Mouse (Mus musculus) limb, embryonic 14.5 days (tissue): ENCODE measurements around the gene Flt1. TPM values are rescaled to one million over a fixed set of nuclear protein-coding genes. Genes with fewer than 3 reads are reported as not detected.

Source experiments
- ATAC-seq: fragments of 200-750 bp; cut with Nextera tagmentation; 2 replicates; pipeline ENCODE4 v1.8.0; 2017; ENCODE audit warnings: low read depth, moderate number of reproducible peaks, moderate TSS enrichment; ENCODE audit not compliant: low FRiP score
- DNase-seq: peaks from one replicate; pipeline ENCODE4 v3.0.0-alpha.2; 2015; ENCODE audit warnings: low spot score
- H3K27ac ChIP-seq: fragments of 300-500 bp; sonication (generic); replicated peaks from 2 replicates; pipeline ENCODE4 v1.5.1; 2014; ENCODE audit warnings: low read depth, mild to moderate bottlenecking, low read length, moderate library complexity, mixed read lengths
- H3K27me3 ChIP-seq: fragments of 300-500 bp; sonication (generic); 2 replicates; pipeline ENCODE4 v1.6.1; 2014; ENCODE audit warnings: low read length, mixed read lengths; ENCODE audit not compliant: control insufficient read depth, insufficient read depth
- H3K36me3 ChIP-seq: fragments of 300-500 bp; sonication (generic); 2 replicates; pipeline ENCODE4 v1.6.1; 2014; ENCODE audit warnings: mild to moderate bottlenecking, low read length, moderate library complexity, mixed read lengths; ENCODE audit not compliant: control insufficient read depth, insufficient read depth
- H3K4me1 ChIP-seq: fragments of 300-500 bp; sonication (generic); 2 replicates; pipeline ENCODE4 v1.6.1; 2014; ENCODE audit warnings: antibody characterized with exemption, low read length, mixed read lengths; ENCODE audit not compliant: control insufficient read depth, insufficient read depth
- H3K4me2 ChIP-seq: fragments of 300-500 bp; sonication (generic); replicated peaks from 2 replicates; pipeline ENCODE4 v1.6.1; 2014; ENCODE audit warnings: low read depth, mild to moderate bottlenecking, low read length, moderate library complexity; ENCODE audit not compliant: severe bottlenecking
- H3K4me3 ChIP-seq: fragments of 300-500 bp; sonication (generic); replicated peaks from 2 replicates; pipeline ENCODE4 v1.5.1; 2014; ENCODE audit warnings: low read length
- H3K9ac ChIP-seq: fragments of 300-500 bp; sonication (generic); 2 replicates; pipeline ENCODE4 v1.6.1; 2014; ENCODE audit warnings: mild to moderate bottlenecking, low read depth, low read length, moderate library complexity; ENCODE audit not compliant: severe bottlenecking
- H3K9me3 ChIP-seq: fragments of 300-500 bp; sonication (generic); 2 replicates; pipeline ENCODE4 v1.6.1; 2016; ENCODE audit warnings: low read length; ENCODE audit not compliant: control insufficient read depth
- POLR2A ChIP-seq: fragments of 200-500 bp; IDR thresholded peaks from 2 replicates; pipeline ENCODE4 v1.8.0; 2012; ENCODE audit warnings: inconsistent platforms, mild to moderate bottlenecking, moderate library complexity, borderline replicate concordance; ENCODE audit not compliant: insufficient read depth, insufficient read length; ENCODE audit errors: extremely low read depth
- WGBS: fragments of 180-500 bp; shearing (Covaris S2); extraction: QIAGEN DNeasy Blood & Tissue Kit; methylation state at CpG from one replicate; pipeline ENCODE4 v1.1.7; 2014; 5-methylcytosine and 5-hydroxymethylcytosine counted together
- polyA plus RNA-seq, 2 experiments: library from polyadenylated mRNA; depleted of rRNA in 1 of 2; stranded (reverse) in 1 of 2; unstranded in 1 of 2; fragments of >200 nt; fragmentation: Nextera tagmentation in 1 of 2; extraction: Ambion mirVana in 1 of 2; gene quantifications; 2 replicates each; pipeline versions ENCODE4 v1.2.1 to v1.2.3; 2012 to 2014

Flt1 gene
- polyA plus RNA-seq, 2 experiments = 6.3 to 12.3 TPM

GRCm38 (mm10) chr5:147634016-147634415 lies 91.8 kb downstream of the Flt1 start:
- DNase-seq (no peak), ATAC-seq (no peak)
- Histone ChIP-seq H3K4me1 (no peaks in the 10 kb centered on the region), H3K4me2 (no peak overlapping the region), H3K27ac (no peak overlapping the region), H3K36me3 (no peaks in the 10 kb centered on the region), H3K4me3 (no peak overlapping the region), H3K27me3 (no peaks in the 10 kb centered on the region), H3K9ac (no peak overlapping the region), H3K9me3 (no peaks in the 10 kb centered on the region)
- 33% methylated on average over 10 of the region's 11 CpGs for WGBS
- no peak for TF ChIP-seq POLR2A

DNA sequence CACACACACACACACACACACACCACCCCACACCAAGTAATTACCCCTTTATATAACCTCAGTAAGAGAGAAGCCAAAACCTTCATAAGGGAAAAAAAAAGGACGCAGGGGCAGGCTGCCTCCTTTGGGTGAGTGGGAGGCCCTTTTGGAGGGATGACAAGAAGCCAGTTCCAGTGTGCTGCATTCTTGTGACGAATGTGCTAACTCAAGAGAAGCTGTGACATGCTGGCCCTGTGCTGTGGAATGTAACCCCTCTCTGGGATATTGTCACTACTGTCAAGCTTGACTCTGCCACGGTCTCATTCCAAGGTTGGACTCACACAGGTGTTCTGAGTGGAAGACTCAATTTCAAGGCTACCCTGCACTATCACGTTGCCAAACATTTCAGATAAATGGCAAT lies 93.1 kb downstream of the Flt1 start:
- 79% methylated on average over 4 of the region's 4 CpGs for WGBS

DNA sequence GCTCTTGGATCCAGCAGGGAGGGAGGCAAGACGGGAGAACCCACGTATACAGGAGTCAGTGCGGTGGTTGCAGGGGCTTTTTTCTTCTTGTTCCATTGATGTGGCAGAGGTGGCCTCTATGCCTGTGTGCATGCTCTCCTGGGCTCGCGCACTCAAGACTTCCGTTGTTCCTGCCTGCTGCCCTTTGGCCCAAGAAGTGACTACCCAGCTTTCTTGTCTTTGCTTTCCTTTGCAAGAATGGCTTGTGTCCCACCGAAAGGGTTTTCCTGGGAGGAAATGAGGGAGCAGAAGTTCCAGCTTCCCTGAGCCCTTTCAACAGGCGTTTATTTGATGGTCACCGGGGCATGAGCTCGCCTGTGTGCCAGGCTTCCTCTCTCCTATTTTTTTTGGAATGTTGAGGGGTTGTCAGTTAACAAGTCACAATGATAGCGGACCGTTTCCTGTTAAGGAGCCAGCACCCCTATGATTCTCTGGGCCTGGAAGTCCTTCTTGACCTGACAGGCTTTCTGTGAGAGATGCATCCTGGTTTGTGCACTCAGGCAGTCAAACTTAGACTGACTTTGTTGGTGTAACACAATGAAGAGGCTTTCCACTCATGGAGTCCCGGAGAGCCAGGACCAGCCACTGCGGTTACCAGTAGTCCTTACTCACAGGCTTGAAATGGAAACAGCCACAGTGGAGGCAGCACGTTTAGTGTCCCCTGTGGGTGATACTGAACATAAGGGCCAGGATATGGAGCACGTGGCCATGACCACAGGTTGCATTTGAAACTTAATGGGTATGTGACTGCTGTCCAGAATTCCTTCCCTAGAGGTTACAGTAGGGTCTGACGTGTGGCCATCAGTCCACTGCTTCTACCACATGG lies 95.2 kb downstream of the Flt1 start:
- TF ChIP-seq POLR2A = no peak

More for the DNA sequence above, 93.1 kb downstream of the Flt1 start:
- H3K36me3 ChIP-seq = no peaks in the 10 kb centered on the region
- H3K9ac ChIP-seq = no peak overlapping the region
- no peaks in the 10 kb centered on the region for H3K9me3 ChIP-seq
- ATAC-seq (no peak), DNase-seq (no peak)
- H3K4me1 ChIP-seq = no peaks in the 10 kb centered on the region
- H3K4me3 ChIP-seq = no peak overlapping the region
- TF ChIP-seq POLR2A = no peak
- no peak overlapping the region for H3K27ac ChIP-seq
- H3K4me2 ChIP-seq = no peak overlapping the region
- no peaks in the 10 kb centered on the region for H3K27me3 ChIP-seq

DNA sequence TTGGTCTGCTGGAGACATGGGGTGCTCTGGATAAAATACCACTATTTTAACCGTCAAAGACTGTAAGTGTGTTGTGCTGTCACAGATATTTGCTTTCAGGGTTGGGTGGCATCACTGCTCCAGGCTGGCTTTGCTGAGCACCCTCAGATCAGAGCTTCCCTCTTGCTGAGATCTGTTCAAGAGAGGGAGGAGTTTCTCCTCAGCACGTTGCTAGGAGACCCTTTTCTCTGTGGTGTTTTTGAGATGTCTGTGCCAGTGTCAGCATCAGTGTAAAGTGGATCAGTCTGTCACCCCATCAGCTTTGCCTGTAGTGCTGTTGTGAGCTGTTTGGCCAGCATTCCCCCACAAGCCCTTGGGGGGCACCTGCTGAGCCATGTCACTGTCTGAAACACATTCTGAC lies 98.9 kb downstream of the Flt1 start:
- H3K9ac ChIP-seq = no peak overlapping the region
- no peaks in the 10 kb centered on the region for H3K9me3 ChIP-seq
- WGBS = 59% methylated on average over 2 of the region's 2 CpGs
- no peaks in the 10 kb centered on the region for H3K4me1 ChIP-seq
- H3K36me3 ChIP-seq = no peaks in the 10 kb centered on the region
- H3K27me3 ChIP-seq = no peaks in the 10 kb centered on the region
- H3K4me3 ChIP-seq = no peak overlapping the region
- no peak overlapping the region for H3K27ac ChIP-seq
- DNase-seq = no peak
- no peak for TF ChIP-seq POLR2A
- H3K4me2 ChIP-seq = no peak overlapping the region
- no peak for ATAC-seq

More for the DNA sequence above, 95.2 kb downstream of the Flt1 start:
- Histone ChIP-seq H3K4me1 (no peaks in the 10 kb centered on the region), H3K4me3 (no peak overlapping the region), H3K27ac (no peak overlapping the region), H3K9me3 (no peaks in the 10 kb centered on the region), H3K36me3 (no peaks in the 10 kb centered on the region), H3K4me2 (no peak overlapping the region), H3K9ac (no peak overlapping the region), H3K27me3 (no peaks in the 10 kb centered on the region)
- no peak for DNase-seq
- WGBS = 79% methylated on average over 17 of the region's 17 CpGs
- ATAC-seq = no peak

DNA sequence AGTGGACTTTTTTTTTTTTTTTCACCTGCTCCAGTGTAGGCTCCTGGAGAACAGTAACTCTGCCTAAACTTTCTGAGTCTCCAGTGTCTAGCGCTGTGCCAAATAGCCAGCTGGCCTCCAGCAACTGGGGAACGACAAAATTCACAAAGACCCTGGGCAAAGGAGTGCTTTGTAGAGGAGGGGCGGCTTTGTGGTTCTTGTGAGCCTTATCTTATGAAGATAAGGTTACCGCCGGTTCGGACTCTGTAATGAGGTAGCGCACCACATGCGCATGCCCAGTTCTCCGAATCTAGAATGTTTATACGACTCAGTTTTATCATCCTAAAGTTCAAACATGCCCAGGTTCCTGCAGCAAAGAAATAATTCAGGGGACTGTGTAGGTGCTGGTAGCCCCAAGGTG lies 102.1 kb downstream of the Flt1 start:
- no peaks in the 10 kb centered on the region for H3K36me3 ChIP-seq
- peaks cover 5% of the 10 kb centered on the region; the same call in 1 of the 2 replicates for H3K4me1 ChIP-seq
- DNase-seq (no peak), ATAC-seq (no peak)
- WGBS = 77% methylated on average over 10 of the region's 10 CpGs
- TF ChIP-seq POLR2A = no peak
- H3K9me3 ChIP-seq = no peaks in the 10 kb centered on the region
- H3K27ac ChIP-seq = no peak overlapping the region
- no peak overlapping the region for H3K4me3 ChIP-seq
- no peak overlapping the region for H3K9ac ChIP-seq
- H3K4me2 ChIP-seq = no peak overlapping the region
- H3K27me3 ChIP-seq = no peaks in the 10 kb centered on the region
